In genomic region chr16:31182576-31182975, GRCm38 (mm10) we compare ENCODE assay signal across 11 mouse cellular contexts. TPM values are rescaled to one million over a fixed set of nuclear protein-coding genes. Genes with fewer than 3 reads are reported as not detected.
DNase-seq lines count a peak whose midpoint lies in the region; ATAC-seq and TF ChIP-seq lines count a peak whose summit lies in the region.
"Had no signal": no experiment of that assay in that cellular context is flagged by ENCODE, and none has a peak within 500 bp of the region (broad histone marks: within the 10 kb centered on the region; RNA-seq: fewer than 3 reads in every experiment).

No protein-coding gene starts in this region.

- no peak for TF ChIP-seq POLR2A in brain, embryonic 14.5 days (IDR thresholded peaks at IDR 0.05; ENCODE audit: borderline replicate concordance, extremely low read depth, insufficient read depth, insufficient read length, poor library complexity, severe bottlenecking)

- TF ChIP-seq CTCF in brain, embryonic 14.5 days (IDR thresholded peaks at IDR 0.05; ENCODE audit: borderline replicate concordance, extremely low read depth, insufficient read depth, insufficient read length) = no peak

- no peak for DNase-seq in frontal cortex, postnatal 25 days (ENCODE audit: low spot score in 2 of 2)
- DNase-seq in layer of hippocampus, adult 9-11 months = peak; percentile 45
- DNase-seq in layer of hippocampus, adult 11-12 months (ENCODE audit: low spot score) = no peak
- DNase-seq in brain, embryonic 14.5 days (ENCODE audit: low read depth) = peak; percentile 45
- peak; percentile 48 for DNase-seq in heart, postnatal 4 days
- DNase-seq in adrenal gland, adult 18-20 months (ENCODE audit: low spot score in 2 of 2) = no peak
- DNase-seq: embryo, embryonic 11 days; thymus, postnatal 14 days had no signal

- peak; percentile 47; the same call in 1 of the 2 replicates for ATAC-seq in frontal cortex, adult (ENCODE audit: low TSS enrichment)
- no peak for ATAC-seq in erythroblast, adult 5-6 weeks (replicated peaks; ENCODE audit: low FRiP score, poor library complexity, severe bottlenecking)
- ATAC-seq: intestine, postnatal 0 days had no signal

RNA-seq across cellular contexts. Expression of gene Acap2, which starts 18.5 kb away (rescaled TPM):
- 25.1 and 25.6 TPM in 2 replicates for polyA plus RNA-seq in brain, embryonic 14.5 days (2012; rRNA removed)
- 10 to 100 TPM; 27.8 to 29.0 TPM for total RNA-seq in heart, postnatal 4 days (2021)
- total RNA-seq in erythroblast, adult 5-6 weeks (2015; ENCODE audit: low replicate concordance) = 6.9 and 14.4 TPM in 2 replicates
- 10.5 and 23.1 TPM in 2 replicates for total RNA-seq in erythroblast, adult 5-6 weeks (2017; ENCODE audit: low replicate concordance)
- total RNA-seq in adrenal gland, adult 18-20 months (2021) = 10 to 100 TPM; 32.0 to 37.3 TPM

Comparison
In these comparisons a context has a peak if more than half of its experiments do, and no peak if none do; other contexts are left out.
1. DNase-seq: peak in layer of hippocampus, adult 9-11 months (single experiment), brain, embryonic 14.5 days (single experiment) and heart, postnatal 4 days (single experiment); none in frontal cortex, postnatal 25 days (0 of 2), layer of hippocampus, adult 11-12 months (single experiment) and adrenal gland, adult 18-20 months (0 of 2).